Mouse (Mus musculus): Measurements from ENCODE around the gene Ly86. TPM values are rescaled to one million over a fixed set of nuclear protein-coding genes. Genes with fewer than 3 reads are reported as not detected.

Gene Ly86
- total RNA-seq, 2 experiments from 2014 or later, result 3.6 to 4.5 TPM

DNA sequence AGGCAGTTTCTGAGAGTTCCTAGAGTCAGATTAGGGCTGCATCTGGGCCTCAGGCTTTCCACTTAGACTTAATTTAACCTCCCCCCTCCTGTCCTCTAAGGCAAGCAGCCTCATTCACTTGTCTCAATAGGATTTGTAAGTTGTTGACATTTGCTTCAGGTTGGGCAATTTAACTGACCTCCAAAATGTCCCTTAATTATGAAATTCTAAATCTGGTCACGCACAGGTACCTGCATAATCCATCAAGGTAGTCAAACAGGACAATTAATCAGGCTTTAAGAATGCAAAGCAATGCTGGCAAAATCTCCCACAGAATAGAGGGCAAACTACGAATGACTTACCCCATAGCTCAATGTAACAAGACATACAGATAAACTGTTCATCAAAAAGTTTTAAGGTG lies 8.0 kb downstream of the Ly86 start:
- DNase-seq (ENCODE audit: low spot score in 2 of 2), result no peak

DNA sequence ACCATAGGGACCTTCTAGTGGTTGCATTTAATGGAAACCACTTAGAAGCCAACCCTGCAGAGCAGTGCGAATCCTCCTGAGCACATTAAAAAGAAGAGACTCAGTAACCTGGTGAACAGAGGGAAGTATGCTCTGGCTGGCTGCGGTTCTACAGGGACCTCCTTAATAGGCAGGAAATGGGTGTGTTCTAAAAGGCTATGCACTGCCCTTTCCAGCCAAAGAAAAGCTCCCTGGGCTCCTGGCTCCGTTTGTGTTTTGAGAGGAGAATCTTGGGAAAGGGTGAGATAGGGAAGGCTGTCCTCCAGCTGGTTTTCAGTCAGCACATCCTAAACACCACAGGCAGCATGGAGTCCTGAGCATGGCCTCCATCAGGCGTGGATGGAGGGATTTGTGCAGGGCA lies 8.9 kb downstream of the Ly86 start:
- no peak for DNase-seq (ENCODE audit: low spot score in 2 of 2)

DNA sequence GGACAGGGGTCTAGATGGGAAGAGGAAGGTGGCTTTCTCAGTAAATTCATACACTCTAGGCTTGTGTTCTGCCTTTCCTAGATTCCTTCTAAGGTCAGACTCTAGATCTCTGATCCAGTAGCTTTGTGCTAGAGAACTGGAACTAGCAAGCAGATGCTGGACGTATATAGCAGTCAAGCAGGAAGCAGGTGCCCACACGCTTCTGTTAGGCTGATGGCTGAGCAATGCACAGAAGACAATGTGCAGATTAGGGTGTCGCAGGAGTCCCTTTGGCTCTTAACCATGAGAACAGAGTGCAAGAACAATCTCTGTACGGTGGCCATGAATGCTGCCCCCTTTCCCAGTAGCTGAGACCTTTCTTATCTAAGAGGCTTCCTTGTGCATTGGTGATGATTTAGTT lies 9.4 kb downstream of the Ly86 start:
- no peak for DNase-seq (ENCODE audit: low spot score in 2 of 2)

DNA sequence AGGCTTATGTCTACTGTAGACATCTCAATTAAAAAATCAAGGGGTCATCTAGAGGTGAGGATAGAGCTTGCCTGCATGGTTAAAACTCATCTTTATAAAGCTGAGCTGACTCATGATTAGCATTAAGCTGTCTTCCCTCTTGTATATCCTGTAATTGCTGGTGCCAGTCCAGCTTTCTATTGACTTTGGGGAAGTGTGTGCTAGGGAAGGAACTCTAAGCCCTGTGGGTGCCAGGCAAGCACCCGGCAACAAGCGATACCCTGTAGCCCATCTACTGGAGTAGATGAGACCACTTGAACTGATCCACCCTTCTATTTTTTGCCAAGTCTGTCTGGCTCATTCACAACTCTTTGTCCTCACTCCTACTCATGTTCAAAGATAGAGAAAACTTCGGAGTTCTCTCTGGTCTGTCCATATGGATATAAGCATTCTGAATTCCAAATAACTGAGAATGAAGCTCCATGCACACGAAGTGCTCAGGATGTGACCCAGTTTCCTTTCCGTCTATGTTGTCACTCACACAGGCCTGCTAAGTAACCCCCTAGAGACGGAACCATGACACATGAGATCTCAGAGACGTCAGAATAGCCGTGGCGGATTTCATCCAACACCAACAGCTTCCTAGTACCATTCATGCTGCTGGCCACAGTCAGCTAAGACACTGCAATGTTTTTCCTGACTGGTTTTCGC lies 10.8 kb downstream of the Ly86 start:
- no peak for DNase-seq (ENCODE audit: low spot score in 2 of 2)

DNA sequence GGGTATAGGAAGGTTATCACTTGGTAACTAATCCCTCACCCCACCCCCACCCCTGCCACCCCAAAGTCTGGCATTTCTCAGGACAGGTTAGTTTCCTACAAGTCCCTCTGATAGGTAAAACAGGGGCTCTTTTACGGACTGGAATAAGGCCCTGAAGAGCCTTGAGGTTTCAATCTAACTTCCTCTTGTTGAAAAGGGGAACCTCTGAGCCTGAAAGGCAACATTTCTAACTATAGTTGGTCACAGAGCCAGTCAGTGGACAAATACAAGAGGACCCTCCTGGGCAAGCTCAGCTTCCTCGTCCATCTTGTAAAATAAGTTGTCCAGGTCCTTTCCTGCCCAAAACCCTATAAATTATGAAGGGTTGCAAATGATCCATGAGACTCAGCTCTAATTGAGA lies 11.5 kb downstream of the Ly86 start:
- no peak for DNase-seq (ENCODE audit: low spot score in 2 of 2)

DNA sequence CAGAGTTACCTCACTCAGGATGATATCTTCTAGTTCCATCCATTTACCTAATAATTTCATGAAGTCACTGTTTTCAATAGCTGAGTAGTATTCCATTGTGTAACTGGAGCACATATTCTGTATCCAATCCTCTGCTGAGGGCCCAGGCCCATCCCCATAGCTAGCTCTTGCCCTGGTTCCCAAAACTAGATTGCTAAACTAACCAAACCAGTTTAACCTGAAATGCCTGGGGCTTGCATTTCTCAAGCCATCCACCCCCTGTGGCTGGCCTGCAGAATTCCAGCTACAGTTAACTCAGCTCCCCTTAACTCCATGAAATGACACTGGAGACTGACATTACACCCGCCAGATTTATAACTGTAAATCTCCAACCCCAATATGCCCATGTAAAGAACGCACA lies 13.1 kb downstream of the Ly86 start:
- DNase-seq (ENCODE audit: low spot score in 2 of 2), result no peak

DNA sequence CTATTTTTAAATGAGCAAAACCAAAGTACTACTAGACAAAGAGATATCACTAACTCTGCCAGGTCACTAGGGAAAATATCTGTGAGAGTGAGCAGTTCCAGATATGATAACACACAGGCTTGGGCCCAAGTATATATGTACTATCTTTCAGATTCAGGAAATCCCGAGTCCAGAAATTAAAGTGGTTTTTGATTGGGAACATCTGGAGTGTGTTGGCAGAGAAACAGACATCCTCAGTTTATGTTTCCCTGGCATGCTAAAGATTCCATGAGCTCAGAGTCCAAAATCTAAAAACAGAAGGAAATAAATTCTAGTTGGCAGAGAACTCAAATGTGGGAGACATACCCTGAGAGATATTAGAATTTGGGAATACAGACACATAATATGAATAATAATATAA lies 16.2 kb downstream of the Ly86 start:
- no peak for DNase-seq (ENCODE audit: low spot score in 2 of 2)

DNA sequence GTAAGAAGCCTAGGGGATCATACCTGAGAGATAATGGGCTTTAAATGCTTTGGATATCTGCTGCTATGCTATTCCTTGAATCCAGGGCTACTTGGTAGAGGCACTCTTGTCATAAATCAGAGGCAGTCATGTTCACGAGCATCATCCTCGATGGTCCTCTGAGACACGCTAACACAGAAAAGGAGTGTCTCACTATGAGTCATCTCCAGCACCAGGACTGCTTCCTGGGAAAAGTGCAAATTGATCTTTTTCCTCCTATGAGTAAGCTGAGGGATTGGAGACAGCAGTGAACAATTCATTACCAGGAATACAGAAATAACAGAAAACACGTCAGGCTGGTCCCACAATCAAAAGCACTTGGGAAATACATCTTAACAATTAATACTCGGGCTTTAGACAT lies 19.3 kb downstream of the Ly86 start:
- no peak for DNase-seq (ENCODE audit: low spot score in 2 of 2)

DNA sequence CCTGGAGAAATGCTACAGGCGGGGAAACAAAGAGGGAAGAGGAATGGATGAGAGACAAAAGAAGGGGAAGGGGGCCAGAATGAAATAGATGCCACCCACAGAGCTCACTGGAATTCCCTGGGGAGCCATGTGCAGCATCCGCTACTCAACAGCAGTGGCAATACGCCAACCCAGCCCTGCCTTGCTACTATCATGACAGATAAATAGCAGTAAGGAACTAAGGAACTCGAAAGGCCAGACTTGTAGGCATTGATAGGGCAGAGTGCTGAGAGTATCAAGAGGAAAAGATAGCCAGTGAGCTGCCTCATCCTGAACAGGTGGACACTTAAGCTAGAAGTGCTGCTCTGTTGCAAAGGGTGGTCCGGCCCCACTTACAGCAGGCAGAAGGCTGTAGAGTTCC lies 31.4 kb downstream of the Ly86 start:
- DNase-seq (ENCODE audit: low spot score in 2 of 2), result no peak

DNA sequence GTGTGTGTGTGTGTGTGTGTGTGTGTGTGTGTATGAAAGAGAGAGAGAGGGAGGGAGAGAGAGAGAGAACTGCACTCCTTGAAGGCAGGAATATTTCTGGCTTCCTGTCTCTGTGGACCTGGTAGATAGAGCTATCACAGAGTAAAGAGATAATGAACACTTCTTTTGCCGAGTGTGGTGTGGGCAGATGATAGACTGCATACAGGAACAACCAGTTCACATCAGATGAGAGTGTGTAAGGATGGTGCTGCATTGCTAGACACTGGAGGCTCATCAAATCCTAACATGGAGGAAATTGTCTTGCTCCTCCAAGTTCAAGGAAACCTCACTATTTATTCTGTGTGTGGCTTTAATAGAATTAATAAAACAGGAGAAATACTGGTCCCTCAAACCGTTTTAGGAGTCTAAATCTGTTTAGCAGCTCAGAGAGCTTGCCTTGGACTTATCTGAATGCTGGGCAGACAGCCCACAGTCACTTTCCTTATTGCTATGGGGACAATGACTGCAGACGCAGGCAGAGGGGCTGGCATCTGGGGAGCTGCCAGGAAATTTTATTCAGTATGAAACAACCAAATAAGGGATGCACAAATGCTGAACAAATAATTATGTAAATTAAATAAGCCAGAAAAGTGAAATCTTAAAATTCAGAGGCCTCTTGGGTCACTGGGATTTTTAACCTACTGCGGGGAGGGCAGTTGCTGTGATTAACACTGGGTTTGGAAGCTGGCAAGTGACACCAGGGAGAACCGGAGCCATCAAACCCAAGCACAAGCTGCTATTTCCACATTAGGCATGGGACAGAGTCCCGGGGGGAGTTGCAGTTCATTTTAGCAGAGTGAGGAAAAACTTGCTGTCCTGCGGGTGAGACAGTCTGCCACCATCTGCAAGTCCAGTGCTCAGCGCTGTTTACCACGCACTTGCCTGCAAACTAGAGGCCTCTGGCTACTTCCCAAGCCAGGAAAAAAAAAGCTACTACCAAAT lies 43.5 kb downstream of the Ly86 start:
- DNase-seq (ENCODE audit: low spot score in 2 of 2), result no peak

DNA sequence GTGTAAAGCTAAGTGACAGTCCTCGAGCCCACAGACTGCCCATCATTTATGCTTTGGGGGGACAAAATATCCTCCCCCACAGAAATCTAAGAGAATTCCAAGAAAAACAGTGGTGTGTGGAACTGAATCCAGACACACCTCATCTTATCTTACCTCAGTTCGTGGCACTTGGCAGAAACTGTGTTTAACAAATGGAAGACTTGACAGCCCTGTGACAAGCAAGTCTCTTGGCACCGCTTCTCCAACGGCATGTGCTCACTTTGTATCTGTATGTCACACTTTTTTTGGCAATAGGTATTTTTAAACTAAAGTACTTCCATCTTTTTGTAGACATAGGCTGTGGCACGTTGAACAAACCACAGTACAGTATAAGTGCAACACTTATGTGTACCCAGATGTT lies 44.3 kb downstream of the Ly86 start:
- DNase-seq (ENCODE audit: low spot score in 2 of 2), result no peak

DNA sequence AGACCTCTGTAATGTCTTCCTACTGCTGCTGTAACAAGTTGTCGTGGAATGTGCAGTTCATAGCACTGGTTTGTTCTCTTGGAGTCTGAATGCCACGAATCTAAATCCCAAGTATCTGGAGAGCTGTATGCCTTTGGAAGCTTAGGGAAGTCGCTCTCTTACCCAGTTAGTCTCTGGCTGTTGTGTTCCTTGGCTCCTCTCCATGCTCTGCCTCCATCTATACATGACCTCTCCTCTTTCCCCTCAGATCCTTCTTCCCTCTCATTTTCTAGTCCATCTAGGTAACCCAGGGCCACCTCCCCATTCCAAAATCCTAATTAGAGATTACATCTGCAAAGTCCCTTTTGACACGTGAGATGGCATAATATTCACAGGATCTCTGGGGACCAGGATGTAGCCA lies 53.8 kb downstream of the Ly86 start:
- DNase-seq (ENCODE audit: low spot score in 2 of 2), result no peak

DNA sequence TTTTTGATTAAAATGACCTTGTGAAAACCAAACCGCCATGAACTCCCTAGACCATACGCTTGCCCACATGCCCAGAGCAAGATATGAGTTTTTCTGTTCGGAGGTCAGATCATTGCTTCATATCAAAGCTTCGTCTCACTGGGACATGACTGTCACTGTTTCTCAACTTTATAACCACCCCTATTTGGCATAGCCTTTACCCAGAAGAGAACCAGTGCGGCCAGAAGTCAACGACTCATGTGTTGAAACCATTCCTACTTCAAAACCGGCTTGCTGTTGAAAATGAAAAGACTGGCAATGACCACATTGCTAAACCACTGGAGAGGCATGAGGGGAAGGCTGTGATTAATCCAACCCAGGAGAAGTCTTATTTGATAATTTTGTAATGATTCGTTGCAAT lies 54.3 kb downstream of the Ly86 start:
- no peak for DNase-seq (ENCODE audit: low spot score in 2 of 2)

DNA sequence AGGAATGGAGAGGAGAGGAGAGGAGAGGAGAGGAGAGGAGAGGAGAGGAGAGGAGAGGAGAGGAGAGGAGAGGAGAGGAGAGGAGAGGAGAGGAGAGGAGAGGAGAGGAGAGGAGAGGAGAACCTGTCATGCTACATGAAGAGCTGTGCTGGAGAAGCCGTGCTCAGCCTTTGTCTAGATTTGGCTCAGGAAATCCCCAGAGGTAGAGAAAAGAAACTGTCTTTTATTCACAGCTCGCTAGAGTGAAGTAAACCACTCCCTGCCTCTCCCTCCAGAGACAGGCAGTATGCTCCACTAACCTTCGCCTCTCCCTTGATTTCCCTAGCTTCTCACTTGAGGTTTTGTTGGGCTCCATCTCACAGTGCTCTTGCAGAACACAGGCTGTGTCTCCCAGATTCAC lies 57.4 kb downstream of the Ly86 start:
- no peak for DNase-seq (ENCODE audit: low spot score in 2 of 2)

DNA sequence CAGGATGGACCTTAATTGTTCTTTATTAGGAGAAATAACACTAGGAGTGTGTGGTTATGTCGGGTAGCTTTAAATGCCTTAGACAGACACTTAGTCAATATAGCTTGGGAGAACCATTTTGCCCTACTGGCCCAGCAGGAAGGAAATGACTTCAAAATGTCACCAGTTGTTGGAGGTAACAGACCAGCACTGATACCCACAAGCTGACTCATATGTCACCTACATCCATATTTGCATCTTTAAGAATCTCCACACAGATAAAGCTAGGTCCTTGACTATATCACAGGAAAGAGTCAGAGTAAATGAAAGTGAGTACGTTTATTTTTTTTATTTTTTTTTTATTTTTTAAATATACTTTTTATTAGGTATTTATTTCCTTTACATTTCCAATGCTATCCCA lies 58.7 kb downstream of the Ly86 start:
- no peak for DNase-seq (ENCODE audit: low spot score in 2 of 2)

DNA sequence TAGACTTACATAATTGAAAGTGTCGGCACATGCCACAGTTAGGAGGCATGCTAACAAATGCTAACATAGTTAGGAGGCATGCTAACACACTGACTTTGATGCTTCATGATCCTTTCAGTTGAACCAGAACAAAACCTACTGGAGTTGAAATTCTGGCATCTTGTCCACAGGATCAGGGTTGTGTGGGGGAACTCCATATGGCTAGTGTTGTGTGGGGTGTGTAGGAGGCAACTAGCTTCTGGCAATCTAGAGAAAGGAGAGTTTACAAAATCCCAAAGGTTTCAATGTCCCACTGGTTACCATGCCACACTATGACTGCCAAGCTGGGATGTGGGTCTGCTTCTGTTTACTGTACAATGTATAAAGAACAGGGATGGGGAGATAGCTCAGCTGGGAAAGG lies 70.7 kb downstream of the Ly86 start:
- no peak for DNase-seq (ENCODE audit: low spot score in 2 of 2)

DNA sequence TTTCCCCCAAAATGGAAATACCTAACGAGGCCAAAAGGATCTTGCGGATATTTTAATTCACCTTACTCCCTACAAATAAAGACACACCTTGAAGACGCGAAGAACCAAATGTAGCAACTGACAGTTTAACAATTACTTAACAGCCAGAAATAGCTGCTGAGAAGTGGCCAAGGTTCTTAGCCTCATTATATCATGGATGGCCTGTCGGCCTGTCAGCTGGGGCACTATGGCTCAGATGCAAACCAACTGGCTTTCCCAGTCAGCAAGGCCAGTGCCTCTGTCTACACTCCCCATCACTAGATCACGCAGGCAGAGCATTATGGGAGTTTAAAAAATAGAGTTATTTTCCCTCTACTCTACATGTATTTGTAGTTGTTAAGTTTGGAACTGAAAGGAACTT lies 78.4 kb downstream of the Ly86 start:
- no peak for DNase-seq (ENCODE audit: low spot score in 2 of 2)

DNA sequence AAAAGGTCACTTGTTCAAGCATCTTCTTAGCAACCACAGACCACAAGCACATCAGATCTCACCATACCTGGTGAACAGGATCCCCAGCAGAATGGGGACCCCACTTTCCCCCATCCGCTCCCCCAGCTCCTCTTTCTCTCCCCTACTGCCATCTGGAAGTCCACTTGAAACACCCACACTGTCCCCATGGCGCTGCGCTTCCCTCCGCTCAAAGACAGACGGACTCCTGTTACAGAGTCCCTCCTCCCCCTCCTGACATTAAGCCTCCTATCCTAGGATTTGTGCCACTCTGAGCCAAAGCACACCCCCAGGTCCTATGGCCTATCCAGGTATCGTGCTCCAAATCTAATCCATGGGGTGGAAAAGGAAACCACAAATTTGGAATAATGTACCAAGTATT lies 79.9 kb downstream of the Ly86 start:
- no peak for DNase-seq (ENCODE audit: low spot score in 2 of 2)

DNA sequence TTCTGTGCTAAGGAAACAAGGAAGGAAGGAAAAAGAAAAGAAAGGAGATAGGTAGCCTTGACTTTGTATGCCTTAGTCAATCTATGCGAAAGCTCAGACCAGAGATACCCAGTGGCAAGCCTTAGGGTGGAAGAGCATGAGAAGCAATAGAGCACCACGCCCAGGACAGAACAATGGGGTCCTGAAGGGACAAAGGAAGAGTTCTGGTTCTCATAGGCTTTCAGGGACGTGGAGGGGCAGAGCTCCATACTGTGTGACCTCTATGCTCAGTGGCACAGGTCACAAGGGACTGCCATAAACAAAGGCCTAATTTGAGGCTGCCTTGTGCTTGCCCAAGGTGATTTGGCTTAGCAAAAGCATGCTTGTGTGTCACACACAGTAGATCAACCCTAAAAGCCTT lies 80.4 kb downstream of the Ly86 start:
- DNase-seq (ENCODE audit: low spot score in 2 of 2), result no peak

DNA sequence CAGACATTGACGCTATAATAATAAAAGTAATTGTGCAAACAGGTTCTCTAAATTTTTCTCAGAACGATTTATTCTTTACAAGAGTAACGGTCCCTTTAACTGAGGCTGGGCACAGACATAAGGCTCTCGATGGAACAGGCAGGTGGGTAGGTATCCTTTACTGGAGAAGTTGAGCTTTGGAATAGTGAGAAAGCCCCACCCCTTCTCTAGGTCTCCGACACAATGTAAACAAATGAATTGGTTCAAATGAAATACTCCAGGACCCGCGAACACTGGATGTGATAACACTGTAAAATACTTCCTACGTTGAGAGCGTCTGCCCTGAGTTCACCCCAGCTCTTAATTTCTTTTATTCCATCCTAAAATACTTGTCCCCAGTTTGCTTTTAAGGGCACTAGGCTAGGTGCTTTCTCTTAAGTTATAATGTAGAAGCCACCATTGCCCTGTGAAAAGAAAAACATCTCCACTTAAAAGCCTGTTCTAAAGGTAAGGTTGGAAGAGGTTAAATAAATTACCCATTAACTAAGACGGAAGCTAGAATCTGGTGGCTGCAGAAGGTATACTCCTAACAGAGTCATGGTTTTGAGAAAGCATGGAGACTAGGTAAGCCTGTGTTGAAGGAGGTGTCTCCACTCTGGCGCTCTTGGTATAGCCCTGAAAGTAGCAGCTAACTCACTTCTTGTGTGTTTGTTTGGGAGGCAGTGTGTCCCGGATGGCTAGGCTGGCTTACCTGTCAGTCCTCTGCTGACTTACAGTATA lies 81.7 kb downstream of the Ly86 start:
- no peak for DNase-seq (ENCODE audit: low spot score in 2 of 2)

DNA sequence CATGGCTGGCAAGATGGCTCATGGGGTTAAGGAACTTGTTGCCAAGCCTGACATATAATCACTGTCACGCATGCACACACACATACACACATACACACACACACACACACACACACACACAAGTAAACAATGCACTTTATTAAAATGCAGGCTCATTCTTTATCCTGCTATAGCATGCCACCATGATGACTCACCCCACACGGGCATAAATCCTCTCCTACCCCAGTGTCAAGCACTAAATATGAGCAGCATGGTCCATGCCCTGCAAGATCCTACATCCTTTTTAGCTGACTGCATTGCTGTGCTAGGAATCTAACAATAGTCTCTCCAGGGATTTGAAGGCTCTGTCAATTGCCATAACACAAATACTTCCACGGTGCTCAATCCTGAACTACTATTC lies 83.5 kb downstream of the Ly86 start:
- no peak for DNase-seq (ENCODE audit: low spot score in 2 of 2)

DNA sequence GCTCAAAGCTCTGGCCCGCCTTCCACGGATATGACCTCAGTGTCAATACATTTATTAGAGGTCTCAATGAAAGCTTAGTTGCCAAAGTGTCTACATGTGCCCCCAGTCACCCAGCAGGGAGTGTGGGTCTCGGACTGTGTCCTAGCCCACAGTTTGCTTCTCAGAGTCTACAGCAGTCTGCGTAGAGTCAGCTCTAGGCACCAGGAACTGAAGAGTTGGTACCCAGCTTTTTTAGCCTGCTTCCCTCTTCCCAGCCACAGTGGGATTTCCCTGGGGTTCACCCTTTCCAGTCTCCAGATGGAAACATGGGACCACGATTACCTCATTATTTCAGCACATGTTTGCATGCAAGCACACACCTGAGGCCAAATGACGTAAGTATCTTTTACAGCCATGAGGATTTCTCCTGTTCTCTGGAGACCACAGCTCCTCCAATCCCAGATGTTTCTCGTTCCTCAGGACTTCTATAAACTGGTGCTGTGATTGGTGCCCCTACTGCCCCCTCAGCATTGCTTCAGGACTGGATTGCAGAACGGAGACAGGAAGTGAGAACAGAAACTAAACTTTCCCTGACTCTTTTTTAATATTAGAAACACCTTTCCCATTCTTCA lies 84.8 kb downstream of the Ly86 start:
- DNase-seq (ENCODE audit: low spot score in 2 of 2), result no peak

All from adrenal gland, postnatal 4 days (tissue).